Mouse (Mus musculus) lung, adult 2 months (tissue): Measurements from ENCODE around the gene Tcf7l2. TPM values are rescaled to one million over a fixed set of nuclear protein-coding genes. Genes with fewer than 3 reads are reported as not detected.

Source experiments
- DNase-seq: peaks from one replicate; pipeline ENCODE4 v3.0.0; 2022
- H3K4me1 ChIP-seq: fragments of 200-500 bp; 2 replicates; pipeline ENCODE4 v1.6.1; 2011; ENCODE audit warnings: low read length; ENCODE audit not compliant: control insufficient read depth, insufficient read depth
- H3K4me3 ChIP-seq: fragments of 200-500 bp; replicated peaks from 2 replicates; pipeline ENCODE3; 2011; ENCODE audit warnings: low read depth, mild to moderate bottlenecking, control low read depth, low read length; ENCODE audit errors: extremely low read depth
- CTCF ChIP-seq: fragments of 200-500 bp; IDR thresholded peaks from 2 replicates; pipeline ENCODE4 v1.5.1; 2011; ENCODE audit warnings: mild to moderate bottlenecking, low read length, control low read depth; ENCODE audit not compliant: insufficient read depth
- POLR2A ChIP-seq: fragments of 200-500 bp; IDR thresholded peaks from 2 replicates; pipeline ENCODE4 v1.6.1; 2011; ENCODE audit warnings: low read depth, mild to moderate bottlenecking, control low read depth, low read length, borderline replicate concordance; ENCODE audit errors: extremely low read depth
- WGBS: fragments of 180-500 bp; shearing (Covaris S2); methylation state at CpG from one replicate; pipeline ENCODE4 v1.1.7; 2018; 5-methylcytosine and 5-hydroxymethylcytosine counted together
- polyA plus RNA-seq: library from polyadenylated mRNA; depleted of rRNA; stranded (reverse); fragments of >200 nt; gene quantifications from 2 replicates; pipeline ENCODE4 v1.2.3, GENCODE M21; 2012

Tcf7l2 gene
- polyA plus RNA-seq, 1 experiment: 18.5 TPM

- TF ChIP-seq CTCF (no peak), POLR2A (no peak)
- 100% methylated on average over 3 of the region's 3 CpGs for WGBS
- no peak for DNase-seq
- Histone ChIP-seq H3K4me1 (no peaks in the 10 kb centered on the region), H3K4me3 (no peak overlapping the region)
These were observed 20.6 kb downstream of the Tcf7l2 start for GRCm38 (mm10) chr19:55762187-55762586.

GRCm38 (mm10) chr19:55765814-55766213 is 24.2 kb downstream of the Tcf7l2 start:
- Histone ChIP-seq H3K4me1 (no peaks in the 10 kb centered on the region; the same call in 1 of the 2 replicates), H3K4me3 (no peak overlapping the region)
- WGBS: 87% methylated on average over 11 of the region's 11 CpGs
- no peak for TF ChIP-seq CTCF
- no peak for TF ChIP-seq POLR2A
- no peak for DNase-seq

DNA sequence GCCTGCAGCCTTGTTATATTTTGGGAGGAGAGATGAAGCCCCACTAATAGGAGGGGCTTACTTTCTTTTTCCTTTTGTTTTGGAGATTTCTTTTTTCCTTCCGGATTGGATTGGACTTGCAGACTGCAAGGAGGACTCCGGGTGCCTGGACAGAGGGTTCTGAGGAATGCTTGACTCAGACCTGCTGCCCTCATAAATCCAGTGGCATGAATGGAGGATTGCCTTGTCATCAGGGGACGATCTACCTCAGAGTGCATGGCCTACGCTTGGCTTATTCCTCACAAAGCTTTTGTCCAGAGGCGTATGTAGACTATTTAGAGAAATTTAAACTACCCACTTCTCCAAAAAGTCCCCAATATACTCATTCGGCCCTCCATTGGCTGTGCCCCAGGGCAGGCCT is 25.5 kb downstream of the Tcf7l2 start:
- TF ChIP-seq POLR2A (no peak), CTCF (no peak)
- no peaks in the 10 kb centered on the region; the same call in 1 of the 2 replicates for H3K4me1 ChIP-seq
- WGBS: 80% methylated on average over 6 of the region's 6 CpGs
- H3K4me3 ChIP-seq: no peak overlapping the region
- no peak for DNase-seq

- H3K4me1 ChIP-seq: no peaks in the 10 kb centered on the region; the same call in 1 of the 2 replicates
- TF ChIP-seq POLR2A: no peak
- TF ChIP-seq CTCF: no peak
These were observed 26.0 kb downstream of the Tcf7l2 start for GRCm38 (mm10) chr19:55767579-55767978.

GRCm38 (mm10) chr19:55768246-55768645 is 26.6 kb downstream of the Tcf7l2 start:
- TF ChIP-seq CTCF: no peak
- TF ChIP-seq POLR2A: no peak
- 70% methylated on average over 11 of the region's 11 CpGs for WGBS
- DNase-seq: no peak
- Histone ChIP-seq H3K4me3 (no peak overlapping the region), H3K4me1 (no peaks in the 10 kb centered on the region; the same call in 1 of the 2 replicates)

More at GRCm38 (mm10) chr19:55767579-55767978, 26.0 kb downstream of the Tcf7l2 start:
- no peak for DNase-seq
- 33% methylated on average over 2 of the region's 2 CpGs for WGBS
- no peak overlapping the region for H3K4me3 ChIP-seq

- TF ChIP-seq POLR2A (no peak), CTCF (no peak)
- 72% methylated on average over 11 of the region's 11 CpGs for WGBS
- DNase-seq: no peak
- no peaks in the 10 kb centered on the region; the same call in 1 of the 2 replicates for H3K4me1 ChIP-seq
- no peak overlapping the region for H3K4me3 ChIP-seq
These were observed 27.3 kb downstream of the Tcf7l2 start for GRCm38 (mm10) chr19:55768889-55769288.

- 68% methylated on average over 4 of the region's 4 CpGs for WGBS
- no peak overlapping the region for H3K4me3 ChIP-seq
- DNase-seq: no peak
- no peaks in the 10 kb centered on the region for H3K4me1 ChIP-seq
- TF ChIP-seq CTCF: no peak
- no peak for TF ChIP-seq POLR2A
These were observed 32.7 kb downstream of the Tcf7l2 start for GRCm38 (mm10) chr19:55774334-55774733.

- WGBS: 63% methylated on average over 7 of the region's 7 CpGs
- Histone ChIP-seq H3K4me1 (no peaks in the 10 kb centered on the region), H3K4me3 (no peak overlapping the region)
- TF ChIP-seq CTCF: no peak
- no peak for TF ChIP-seq POLR2A
- DNase-seq: no peak
These were observed 33.2 kb downstream of the Tcf7l2 start for GRCm38 (mm10) chr19:55774824-55775223.

GRCm38 (mm10) chr19:55779871-55780270 is 38.3 kb downstream of the Tcf7l2 start:
- H3K4me1 ChIP-seq: no peaks in the 10 kb centered on the region
- 71% methylated on average over 10 of the region's 10 CpGs for WGBS
- TF ChIP-seq CTCF (no peak), POLR2A (no peak)
- DNase-seq: no peak
- no peak overlapping the region for H3K4me3 ChIP-seq

DNA sequence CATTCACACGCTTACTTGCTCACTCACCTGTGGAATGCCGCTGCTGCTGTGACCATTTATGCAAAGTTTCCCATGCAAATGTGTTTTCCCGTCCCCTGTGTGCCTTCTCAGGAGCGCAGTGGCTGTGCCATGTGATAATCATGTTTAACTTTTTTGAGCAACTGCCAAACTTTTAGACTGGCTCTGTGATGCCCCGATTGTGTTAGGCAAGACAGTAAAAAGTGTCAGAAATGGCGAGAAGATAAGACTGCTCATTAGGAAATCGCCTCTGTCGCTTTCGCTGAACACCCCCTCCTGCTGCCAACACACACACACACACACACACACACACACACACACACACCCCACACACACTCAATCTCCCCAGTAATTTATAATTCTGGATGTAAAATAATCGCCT is 39.5 kb downstream of the Tcf7l2 start:
- WGBS: 81% methylated on average over 10 of the region's 10 CpGs
- TF ChIP-seq CTCF (no peak), POLR2A (no peak)
- H3K4me1 ChIP-seq: no peaks in the 10 kb centered on the region

More for the DNA sequence above, 39.5 kb downstream of the Tcf7l2 start:
- DNase-seq: no peak
- H3K4me3 ChIP-seq: no peak overlapping the region
